Mouse (Mus musculus) naive thymus-derived CD4-positive, alpha-beta T cell, adult 2 months (primary cell): ENCODE results near the gene Gm37240.
A peak's percentile ranks its signal among the peaks of the same experiment; 100 is the strongest.

Source experiments
- DNase-seq: peaks from one replicate; pipeline ENCODE4 v3.0.0-alpha.2; 2011; ENCODE audit warnings: low read depth

Gene Gm37240

GRCm38 (mm10) chr3:84745537-84746189 is 1141.7 kb downstream of the Gm37240 start:
- DNase-seq = no peak

- no peak for DNase-seq
These were observed 1142.6 kb downstream of the Gm37240 start for GRCm38 (mm10) chr3:84744707-84745106.

- DNase-seq = no peak
These were observed 1147.2 kb downstream of the Gm37240 start for GRCm38 (mm10) chr3:84740050-84740596.

- DNase-seq = no peak
These were observed 1150.2 kb downstream of the Gm37240 start for GRCm38 (mm10) chr3:84737137-84737536.

GRCm38 (mm10) chr3:84735716-84736115 is 1151.6 kb downstream of the Gm37240 start:
- no peak for DNase-seq

- DNase-seq = no peak
These were observed 1154.8 kb downstream of the Gm37240 start for GRCm38 (mm10) chr3:84732516-84732915.

GRCm38 (mm10) chr3:84732016-84732502 is 1155.3 kb downstream of the Gm37240 start:
- peak; percentile 53 for DNase-seq

GRCm38 (mm10) chr3:84731403-84732015 is 1155.8 kb downstream of the Gm37240 start:
- DNase-seq = no peak

GRCm38 (mm10) chr3:84731003-84731402 is 1156.3 kb downstream of the Gm37240 start:
- DNase-seq = no peak

GRCm38 (mm10) chr3:84729806-84730205 is 1157.5 kb downstream of the Gm37240 start:
- DNase-seq = no peak

GRCm38 (mm10) chr3:84723996-84724395 is 1163.3 kb downstream of the Gm37240 start:
- DNase-seq = no peak

- DNase-seq = no peak
These were observed 1164.6 kb downstream of the Gm37240 start for GRCm38 (mm10) chr3:84722680-84723079.

- DNase-seq = peak; percentile 64
These were observed 1172.1 kb downstream of the Gm37240 start for GRCm38 (mm10) chr3:84715073-84715768.

GRCm38 (mm10) chr3:84712941-84713340 is 1174.4 kb downstream of the Gm37240 start:
- no peak for DNase-seq

- DNase-seq = peak; percentile 51
These were observed 1176.6 kb downstream of the Gm37240 start for GRCm38 (mm10) chr3:84710723-84711122.

- no peak for DNase-seq
These were observed 1177.4 kb downstream of the Gm37240 start for GRCm38 (mm10) chr3:84709967-84710366.

GRCm38 (mm10) chr3:84709100-84709499 is 1178.2 kb downstream of the Gm37240 start:
- no peak for DNase-seq

- DNase-seq = no peak
These were observed 1178.8 kb downstream of the Gm37240 start for GRCm38 (mm10) chr3:84708469-84708868.

- no peak for DNase-seq
These were observed 1182.1 kb downstream of the Gm37240 start for GRCm38 (mm10) chr3:84705224-84705623.

GRCm38 (mm10) chr3:84703083-84703810 is 1184.1 kb downstream of the Gm37240 start:
- no peak for DNase-seq

GRCm38 (mm10) chr3:84701964-84702363 is 1185.4 kb downstream of the Gm37240 start:
- DNase-seq = no peak

GRCm38 (mm10) chr3:84701509-84701908 is 1185.8 kb downstream of the Gm37240 start:
- no peak for DNase-seq
